Mouse (Mus musculus): ENCODE data around the gene Cpsf2.
"Not testable (repeated sequence)": the region's sequence is repeated elsewhere in the genome, so short reads cannot be mapped to it uniquely, and the experiment has no call there.

Cpsf2 gene

GRCm38 (mm10) chr12:101975601-101976571 is at the start of gene Cpsf2:
Gene Cpsf2 (plus strand): TSS chr12:101975988.
- peak; percentile 81 for DNase-seq

- no peak for DNase-seq
Measured at GRCm38 (mm10) chr12:101928423-101928822, 47.4 kb upstream of the Cpsf2 start.

GRCm38 (mm10) chr12:101935223-101935622 is 40.6 kb upstream of the Cpsf2 start:
- no peak for DNase-seq

GRCm38 (mm10) chr12:101937572-101937971 is 38.2 kb upstream of the Cpsf2 start:
- no peak for DNase-seq

GRCm38 (mm10) chr12:101947986-101948385 is 27.8 kb upstream of the Cpsf2 start:
- no peak for DNase-seq

- DNase-seq, result no peak
Measured at GRCm38 (mm10) chr12:101948801-101949200, 27.0 kb upstream of the Cpsf2 start.

- not testable (repeated sequence) for DNase-seq
Measured at GRCm38 (mm10) chr12:101955821-101956220, 20.0 kb upstream of the Cpsf2 start.

- no peak for DNase-seq
Measured at GRCm38 (mm10) chr12:101957079-101957941, 18.5 kb upstream of the Cpsf2 start.

- peak; percentile 96 for DNase-seq
Measured at GRCm38 (mm10) chr12:101957942-101958544, 17.7 kb upstream of the Cpsf2 start, which contains the start of gene Atxn3. Gene Atxn3 (minus strand): TSS chr12:101958246.

GRCm38 (mm10) chr12:101958556-101958955 is 17.2 kb upstream of the Cpsf2 start:
- DNase-seq, result no peak

GRCm38 (mm10) chr12:101958960-101959780 is 16.6 kb upstream of the Cpsf2 start:
- DNase-seq, result not testable (repeated sequence)

GRCm38 (mm10) chr12:101971311-101971710 is 4.5 kb upstream of the Cpsf2 start:
- DNase-seq, result no peak

- DNase-seq, result no peak
Measured at GRCm38 (mm10) chr12:101972230-101972629, 3.6 kb upstream of the Cpsf2 start.

- no peak for DNase-seq
Measured at GRCm38 (mm10) chr12:101974571-101974970, 1.2 kb upstream of the Cpsf2 start.

GRCm38 (mm10) chr12:101975167-101975600 is 604 bp upstream of the Cpsf2 start:
- no peak for DNase-seq

GRCm38 (mm10) chr12:101976651-101977403 is 1.0 kb downstream of the Cpsf2 start:
- no peak for DNase-seq

GRCm38 (mm10) chr12:101977404-101977915 is 1.7 kb downstream of the Cpsf2 start:
- no peak for DNase-seq

GRCm38 (mm10) chr12:101978162-101978561 is 2.4 kb downstream of the Cpsf2 start:
- no peak for DNase-seq

- DNase-seq, result no peak
Measured at GRCm38 (mm10) chr12:101978588-101978987, 2.8 kb downstream of the Cpsf2 start.

GRCm38 (mm10) chr12:101979213-101979750 is 3.5 kb downstream of the Cpsf2 start:
- no peak for DNase-seq

- DNase-seq, result no peak
Measured at GRCm38 (mm10) chr12:101980266-101980665, 4.5 kb downstream of the Cpsf2 start.

Measured in cerebellum, adult 11-12 months (tissue).